Mouse (Mus musculus): ENCODE measurements around the gene Tom1l1.

DNA sequence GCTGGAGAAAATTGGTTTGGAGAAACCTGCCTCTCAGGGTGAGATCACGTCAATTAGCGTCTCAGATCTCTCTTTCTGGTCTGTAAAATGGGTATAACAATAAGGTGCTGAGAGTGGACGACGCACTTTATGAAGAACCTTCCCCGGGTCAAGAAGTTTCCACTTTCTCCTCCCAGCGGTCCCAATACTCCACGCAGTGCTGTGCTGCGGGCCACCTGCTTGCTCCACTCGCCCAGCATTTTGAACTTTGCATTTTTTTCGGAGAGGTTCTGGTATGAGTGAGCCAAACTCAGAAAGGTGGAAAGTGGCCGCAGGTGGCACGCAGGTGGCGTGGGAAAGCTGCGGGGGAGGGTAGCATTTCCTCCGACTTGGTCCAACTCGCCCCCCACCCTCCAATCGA lies 1.1 kb downstream of the Tom1l1 start:
- no peak for TF ChIP-seq EP300 (IDR thresholded peaks at IDR 0.05)
- no peak for TF ChIP-seq CTCF (IDR thresholded peaks at IDR 0.05)
